Mouse (Mus musculus): ENCODE results near the gene Olfr25.

The Olfr25 gene

GRCm38 (mm10) chr9:38328760-38329159 is at the start of gene Olfr25:
TSS of gene Olfr25 (plus strand) at chr9:38329060.
- DNase-seq (ENCODE audit: low spot score) = no peak

DNA sequence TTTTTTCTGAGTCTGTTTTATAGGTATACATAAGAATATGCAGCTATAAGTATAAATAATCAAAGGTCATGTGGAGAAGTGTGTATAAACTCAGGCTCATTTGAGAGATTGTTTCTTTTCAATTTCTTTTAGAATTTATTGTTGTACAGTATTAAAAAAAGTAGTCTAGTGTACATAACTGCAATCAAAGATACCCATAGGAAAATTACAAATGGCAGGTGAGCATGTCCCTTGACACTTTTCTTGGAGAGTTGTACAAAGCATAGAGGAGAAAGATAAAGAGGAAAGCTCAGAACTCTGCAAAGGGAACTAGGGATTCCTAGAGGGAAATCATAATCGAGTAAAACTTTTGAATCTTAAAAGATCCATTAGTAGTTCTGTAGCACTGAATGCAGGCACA is 38.1 kb upstream of the Olfr25 start, which contains the start of gene Olfr896-ps1:
Gene Olfr896-ps1 (plus strand): TSS at position 301 of the 400 bp plus-strand sequence.
- DNase-seq (ENCODE audit: low spot score) = no peak

GRCm38 (mm10) chr9:38348111-38348510 is 19.3 kb downstream of the Olfr25 start, which contains the start of gene Olfr898:
TSS of gene Olfr898 (plus strand) at chr9:38348411.
- no peak for DNase-seq (ENCODE audit: low spot score)

- DNase-seq (ENCODE audit: low spot score) = no peak
These were observed 37.7 kb downstream of the Olfr25 start, which contains the start of gene Olfr250 for GRCm38 (mm10) chr9:38366596-38366995. TSS of gene Olfr250 (plus strand) at chr9:38366896.

GRCm38 (mm10) chr9:38376786-38377185 is 47.9 kb downstream of the Olfr25 start, which contains the start of gene Olfr251:
TSS of gene Olfr251 (plus strand) at chr9:38377086.
- no peak for DNase-seq (ENCODE audit: low spot score)
